Mouse (Mus musculus) olfactory bulb, adult 2 months (tissue): ENCODE measurements around the gene Zdhhc14.

Experiments
- CTCF ChIP-seq: fragments of 200-500 bp; IDR thresholded peaks from 2 replicates; pipeline ENCODE4 v1.5.1; 2012; ENCODE audit warnings: low read depth, mild to moderate bottlenecking, low read length, moderate library complexity; ENCODE audit not compliant: insufficient read depth
- POLR2A ChIP-seq: fragments of 200-500 bp; IDR thresholded peaks from 2 replicates; pipeline ENCODE4 v1.6.1; 2012; ENCODE audit warnings: mild to moderate bottlenecking, low read depth, low read length, moderate library complexity; ENCODE audit not compliant: insufficient read depth

- TF ChIP-seq CTCF: no peak
- TF ChIP-seq POLR2A: no peak
Measured at GRCm38 (mm10) chr17:5795369-5795768, 303.0 kb downstream of the Zdhhc14 start.
